Mouse (Mus musculus) MEL-GATA-1-ER (cell line): ENCODE results near the gene Ifitm6.
A peak's percentile ranks its signal among the peaks of the same experiment; 100 is the strongest.
"Not testable (repeated sequence)": the region's sequence is repeated elsewhere in the genome, so short reads cannot be mapped to it uniquely, and the experiment has no call there.

ENCODE experiments used
- DNase-seq: peaks from one replicate; pipeline ENCODE4 v3.0.0-alpha.2; 2012; ENCODE audit warnings: low read depth; ENCODE audit errors: extremely low read depth

Gene Ifitm6

GRCm38 (mm10) chr7:141008938-141009660, 8.6 kb downstream of the Ifitm6 start:
- peak; percentile 62 for DNase-seq

DNA sequence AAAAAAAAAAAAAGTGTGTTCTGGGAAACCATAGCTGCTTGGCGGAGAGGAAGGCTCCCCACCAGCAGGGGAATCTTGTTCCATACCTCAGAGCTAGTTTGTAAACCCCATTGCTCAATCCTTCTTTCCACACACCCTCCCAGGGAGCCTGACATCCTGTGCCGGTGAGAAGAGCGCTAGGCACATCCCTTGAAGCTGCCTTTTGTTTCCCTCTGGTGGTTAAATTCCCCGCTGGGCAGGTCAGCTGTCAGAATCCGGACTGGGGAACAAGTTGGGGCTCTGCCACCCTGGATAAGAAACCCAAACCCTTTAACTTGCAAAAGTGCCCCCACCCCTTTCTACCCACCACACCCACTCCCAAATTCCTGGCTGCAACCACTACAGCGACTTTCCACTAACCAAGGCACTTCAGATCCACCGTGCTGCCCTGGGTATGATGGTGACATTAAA, 9.4 kb downstream of the Ifitm6 start:
- no peak for DNase-seq

GRCm38 (mm10) chr7:141006914-141007313, 10.8 kb downstream of the Ifitm6 start:
- DNase-seq: no peak

DNA sequence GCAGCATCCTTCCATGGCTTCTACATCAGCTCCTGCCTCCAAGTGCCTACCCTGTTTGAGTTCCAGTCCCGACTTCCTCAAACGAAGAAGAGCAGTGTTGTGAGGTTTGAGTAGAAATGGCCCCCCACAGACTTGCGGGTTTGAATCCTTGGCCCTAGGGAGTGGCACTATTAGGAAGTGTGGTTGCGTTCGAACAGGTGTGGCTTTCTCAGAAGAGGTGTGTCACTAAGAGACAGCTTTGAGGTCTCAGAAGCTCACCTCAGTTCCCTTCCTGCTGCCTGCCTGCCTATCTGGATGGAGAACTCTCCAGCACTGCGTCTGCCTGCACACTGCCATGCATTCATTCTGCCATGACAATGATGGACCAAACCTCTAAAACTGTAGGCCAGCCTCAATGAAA, 11.3 kb downstream of the Ifitm6 start:
- no peak for DNase-seq

DNA sequence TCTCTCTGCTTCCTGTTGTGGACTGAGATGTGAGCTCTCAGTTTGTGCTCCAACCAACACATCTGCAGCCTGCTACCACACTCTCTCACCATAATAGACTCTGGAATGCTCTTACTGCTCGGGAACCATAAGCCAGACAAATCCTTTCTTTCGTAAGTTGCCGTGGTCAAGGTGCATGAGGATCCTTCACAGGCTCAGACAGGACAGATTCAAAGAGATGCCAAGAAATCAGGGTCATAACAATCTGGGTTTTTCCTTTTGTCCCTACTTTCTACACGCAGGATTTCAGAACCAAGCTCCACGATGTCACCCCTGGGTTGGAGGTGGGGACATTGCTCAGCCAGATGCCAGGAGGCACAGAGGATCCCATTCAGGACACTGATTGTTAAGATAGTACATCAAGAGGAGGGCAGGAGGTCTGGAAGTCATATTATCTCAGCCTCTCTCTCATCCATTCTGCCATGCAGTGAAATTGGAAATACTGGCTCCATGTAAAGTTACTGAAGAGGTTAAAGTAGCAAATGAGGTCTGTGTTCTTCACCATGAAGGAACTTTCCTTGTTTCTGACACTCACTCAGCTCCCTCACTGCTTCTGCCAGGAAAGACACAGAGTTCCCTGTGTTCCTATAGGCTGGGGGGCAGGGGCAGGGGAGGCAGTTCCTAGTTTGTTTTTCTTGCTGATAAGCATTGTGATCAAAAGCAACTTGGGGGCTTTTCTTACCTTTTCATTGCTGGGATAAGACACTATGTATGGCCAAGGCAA, 14.3 kb downstream of the Ifitm6 start:
- DNase-seq: no peak

DNA sequence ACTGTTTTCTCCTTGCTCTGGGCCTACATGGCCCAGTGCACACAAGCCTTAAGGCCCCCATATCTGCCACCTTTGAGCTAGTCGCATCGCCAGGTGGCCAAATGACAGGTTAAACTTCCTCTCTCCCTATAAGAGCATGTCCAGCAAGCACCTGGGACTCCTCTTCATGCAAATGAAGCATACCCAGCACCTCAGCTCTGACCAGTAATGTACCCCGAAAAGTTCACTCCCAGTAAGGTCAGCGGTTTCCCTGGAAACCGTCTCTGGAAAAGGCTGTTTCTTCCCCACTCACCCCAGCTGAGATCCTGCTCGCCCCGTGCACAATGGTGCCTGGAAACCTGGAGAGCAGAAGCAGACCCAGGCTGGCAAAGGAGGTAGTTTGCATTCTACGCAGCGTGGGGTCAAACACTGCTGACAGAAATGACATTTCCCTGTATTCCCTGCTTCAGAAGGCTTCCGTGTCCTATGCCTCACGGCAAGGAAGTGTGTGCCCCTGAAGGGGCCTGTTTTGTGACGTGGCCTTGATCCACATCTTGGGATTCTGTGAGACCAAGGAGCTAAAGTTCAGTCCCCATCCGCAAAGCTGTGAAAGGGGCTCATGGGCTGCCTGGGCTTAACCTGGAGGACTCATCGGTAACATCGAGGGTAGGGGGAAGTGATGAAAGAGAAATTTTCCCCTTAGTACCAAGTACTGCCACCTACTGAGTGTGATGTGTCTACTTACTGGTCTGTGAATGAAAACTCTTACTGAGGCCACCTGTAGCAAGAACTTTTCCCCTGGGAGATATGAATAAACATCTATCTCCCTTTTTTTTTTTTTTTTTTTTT, 16.6 kb downstream of the Ifitm6 start:
- DNase-seq: no peak

GRCm38 (mm10) chr7:140998853-140999700, 18.6 kb downstream of the Ifitm6 start:
- DNase-seq: no peak

- no peak for DNase-seq
Observed at GRCm38 (mm10) chr7:140997817-140998216, 19.9 kb downstream of the Ifitm6 start.

GRCm38 (mm10) chr7:140991117-140991689, 26.5 kb downstream of the Ifitm6 start:
- no peak for DNase-seq

- no peak for DNase-seq
Observed at GRCm38 (mm10) chr7:140990622-140991021, 27.1 kb downstream of the Ifitm6 start.

- DNase-seq: no peak
Observed at GRCm38 (mm10) chr7:140990185-140990584, 27.5 kb downstream of the Ifitm6 start.

GRCm38 (mm10) chr7:140989022-140989421, 28.7 kb downstream of the Ifitm6 start:
- no peak for DNase-seq

GRCm38 (mm10) chr7:140987182-140988138, 30.3 kb downstream of the Ifitm6 start:
- no peak for DNase-seq

DNA sequence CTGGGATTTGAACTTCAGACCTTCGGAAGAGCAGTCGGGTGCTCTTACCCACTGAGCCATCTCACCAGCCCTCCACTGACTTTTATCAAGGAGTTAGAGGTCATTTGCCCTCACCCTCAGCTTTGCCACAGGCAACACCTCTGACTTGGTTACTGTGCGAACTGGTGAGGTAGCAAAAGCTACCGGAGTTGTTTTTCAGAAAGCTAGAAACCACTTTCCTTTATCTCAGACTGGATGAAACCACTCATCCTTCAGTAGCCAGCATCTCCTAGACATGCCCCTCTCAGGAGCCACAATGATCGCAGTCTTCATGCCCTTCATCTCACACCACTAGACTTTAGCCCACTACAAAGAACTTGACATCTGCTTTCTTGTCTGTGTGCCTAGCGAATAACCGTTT, 34.8 kb downstream of the Ifitm6 start:
- DNase-seq: no peak

GRCm38 (mm10) chr7:140981704-140982103, 36.0 kb downstream of the Ifitm6 start:
- DNase-seq: peak; percentile 55

- not testable (repeated sequence) for DNase-seq
Observed at GRCm38 (mm10) chr7:140976720-140977119, 41.0 kb downstream of the Ifitm6 start.

GRCm38 (mm10) chr7:140975465-140975864, 42.3 kb downstream of the Ifitm6 start:
- no peak for DNase-seq

GRCm38 (mm10) chr7:140974940-140975339, 42.8 kb downstream of the Ifitm6 start:
- DNase-seq: no peak

DNA sequence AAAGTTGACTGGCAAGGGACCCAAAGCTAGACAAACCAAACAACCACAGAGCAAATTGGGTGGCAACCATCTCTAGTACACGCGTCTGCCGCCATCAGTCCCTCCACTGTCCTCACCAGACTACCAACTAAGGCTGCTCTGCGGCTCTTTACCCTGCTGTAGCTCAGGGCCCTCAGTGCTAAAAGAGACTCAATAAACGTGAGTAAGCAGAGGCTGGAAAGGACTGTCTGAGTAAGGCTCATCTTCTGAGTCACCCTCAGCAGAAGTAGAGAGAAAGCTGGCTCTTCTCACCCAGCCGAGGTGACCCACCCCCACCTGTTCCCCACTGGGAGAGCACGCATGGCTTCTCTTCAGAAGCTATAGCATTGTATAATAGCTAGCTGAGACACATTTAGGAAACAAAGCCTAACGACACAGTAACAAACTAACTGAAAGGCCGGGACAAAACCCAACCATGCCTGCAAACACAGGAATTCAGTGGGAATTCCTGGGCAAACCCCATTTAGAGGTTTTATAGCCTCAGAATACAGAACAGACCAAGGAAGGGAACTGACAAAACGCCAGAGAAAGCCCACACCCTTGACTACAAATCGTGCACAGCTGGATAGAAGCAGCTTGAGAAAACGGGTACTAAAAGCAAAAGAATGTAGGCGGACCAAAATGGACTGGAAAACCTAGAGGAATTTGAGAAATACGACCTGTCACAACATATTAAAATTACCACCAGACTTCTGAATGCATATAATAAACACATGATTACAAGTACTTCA, 44.1 kb downstream of the Ifitm6 start:
- DNase-seq: no peak
